Mouse (Mus musculus): ENCODE results near the gene Rasal1.

DNA sequence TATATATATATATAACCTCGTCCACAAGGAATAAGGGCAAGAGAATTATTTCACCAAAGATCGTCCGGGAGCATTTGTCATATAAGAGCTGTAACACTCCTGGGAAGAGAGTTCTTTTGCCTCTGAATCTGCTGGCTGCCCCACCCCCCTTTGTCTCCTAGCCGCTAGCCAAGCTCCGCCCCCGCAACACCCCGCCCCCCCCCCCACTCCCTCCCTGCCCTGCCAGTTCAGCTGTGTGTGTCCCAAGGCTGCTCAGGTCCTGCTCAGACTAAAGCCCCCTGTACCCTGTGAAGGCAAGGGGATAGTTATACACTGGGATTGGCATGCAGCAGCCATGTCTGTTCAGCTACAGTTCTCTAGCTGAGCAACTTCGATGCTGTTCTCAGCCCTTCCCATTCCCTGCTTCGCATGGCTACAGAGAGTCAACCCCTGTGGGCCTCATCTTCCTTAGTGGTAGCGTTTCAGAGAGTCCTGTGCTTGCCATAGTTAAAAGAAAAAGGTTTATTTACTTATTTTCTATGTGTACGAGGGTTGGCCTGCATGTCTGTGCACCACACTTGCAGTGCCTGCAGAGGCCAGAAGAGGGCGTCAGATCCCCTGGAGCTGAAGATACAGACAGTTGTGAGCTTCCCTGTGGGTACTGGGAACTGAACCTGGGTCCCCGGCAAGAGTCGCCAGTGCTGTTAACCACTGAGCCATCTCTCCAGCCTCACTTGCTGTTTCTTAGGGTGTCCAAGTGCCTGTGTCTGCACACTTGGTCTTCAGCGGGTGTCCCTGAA lies 70.2 kb downstream of the Rasal1 start:
- TF ChIP-seq CTCF (IDR thresholded peaks at IDR 0.05; ENCODE audit: borderline replicate concordance, extremely low read depth, insufficient read depth, insufficient read length) (no peak), POLR2A (IDR thresholded peaks at IDR 0.05; ENCODE audit: borderline replicate concordance, extremely low read depth, insufficient read depth, insufficient read length, poor library complexity, severe bottlenecking) (no peak)
